Mouse (Mus musculus): ENCODE results near the gene Stard10. TPM values are rescaled to one million over a fixed set of nuclear protein-coding genes. Genes with fewer than 3 reads are reported as not detected.

Stard10 gene
- total and polyA plus RNA-seq, 3 experiments, result 53.1 to 113 (median 62.2) TPM

GRCm38 (mm10) chr7:101296252-101297022 lies 20.4 kb upstream of the Stard10 start:
- Histone ChIP-seq H3K79me2 (replicated peaks; ENCODE audit: control insufficient read depth, insufficient read depth, low read length) (no peaks in the 10 kb centered on the region), H3K9ac (ENCODE audit: low read depth, low read length) (no peak overlapping the region), H3K27me3 (ENCODE audit: control insufficient read depth, insufficient read depth, low read length) (no peaks in the 10 kb centered on the region), H3K4me1 (ENCODE audit: control insufficient read depth, insufficient read depth, low read length) (peaks cover 2% of the 10 kb centered on the region; the same call in 1 of the 2 replicates), H3K27ac (no peak overlapping the region), H3K36me3 (ENCODE audit: control insufficient read depth, insufficient read depth, low read length) (no peaks in the 10 kb centered on the region), H3K4me3 (no peak overlapping the region)
- TF ChIP-seq POLR2A (IDR thresholded peaks at IDR 0.05; ENCODE audit: insufficient read depth, low read depth, low read length), result no peak
- TF ChIP-seq EP300 (IDR thresholded peaks at IDR 0.05; ENCODE audit: insufficient read depth, low read depth, low read length), result no peak
- peak; percentile 34 for TF ChIP-seq CTCF (IDR thresholded peaks at IDR 0.05)
- intact Hi-C loops (cut with DNase I), result no loop called here
- WGBS, result 49% methylated on average over 35 of the region's 35 CpGs
- DNase-seq, result peak; percentile 58 to 62

GRCm38 (mm10) chr7:101297023-101297405 lies 19.9 kb upstream of the Stard10 start:
- TF ChIP-seq EP300 (IDR thresholded peaks at IDR 0.05; ENCODE audit: insufficient read depth, low read depth, low read length) (no peak), CTCF (IDR thresholded peaks at IDR 0.05) (no peak), POLR2A (IDR thresholded peaks at IDR 0.05; ENCODE audit: insufficient read depth, low read depth, low read length) (no peak)
- intact Hi-C loops (cut with DNase I), result no loop called here
- Histone ChIP-seq H3K79me2 (replicated peaks; ENCODE audit: control insufficient read depth, insufficient read depth, low read length) (no peaks in the 10 kb centered on the region), H3K4me1 (ENCODE audit: control insufficient read depth, insufficient read depth, low read length) (peaks cover 2% of the 10 kb centered on the region; the same call in 1 of the 2 replicates), H3K27me3 (ENCODE audit: control insufficient read depth, insufficient read depth, low read length) (no peaks in the 10 kb centered on the region), H3K27ac (no peak overlapping the region), H3K4me3 (no peak overlapping the region), H3K36me3 (ENCODE audit: control insufficient read depth, insufficient read depth, low read length) (no peaks in the 10 kb centered on the region), H3K9ac (ENCODE audit: low read depth, low read length) (no peak overlapping the region)
- DNase-seq, result no peak
- 72% methylated on average over 8 of the region's 8 CpGs for WGBS

- H3K27ac ChIP-seq, result no peak overlapping the region
- H3K4me3 ChIP-seq, result no peak overlapping the region
- H3K79me2 ChIP-seq (replicated peaks; ENCODE audit: control insufficient read depth, insufficient read depth, low read length), result no peaks in the 10 kb centered on the region
- H3K4me1 ChIP-seq (ENCODE audit: control insufficient read depth, insufficient read depth, low read length), result peaks cover 2% of the 10 kb centered on the region
- no peak overlapping the region for H3K9ac ChIP-seq (ENCODE audit: low read depth, low read length)
- no peaks in the 10 kb centered on the region for H3K36me3 ChIP-seq (ENCODE audit: control insufficient read depth, insufficient read depth, low read length)
- no peak for DNase-seq
- no peaks in the 10 kb centered on the region for H3K27me3 ChIP-seq (ENCODE audit: control insufficient read depth, insufficient read depth, low read length)
- no peak for TF ChIP-seq EP300 (IDR thresholded peaks at IDR 0.05; ENCODE audit: insufficient read depth, low read depth, low read length)
- 88% methylated on average over 3 of the region's 3 CpGs for WGBS
- intact Hi-C loops (cut with DNase I), result no loop called here
These were observed 18.5 kb upstream of the Stard10 start for GRCm38 (mm10) chr7:101298375-101298774.

- Histone ChIP-seq H3K36me3 (ENCODE audit: control insufficient read depth, insufficient read depth, low read length) (no peaks in the 10 kb centered on the region), H3K79me2 (replicated peaks; ENCODE audit: control insufficient read depth, insufficient read depth, low read length) (no peaks in the 10 kb centered on the region), H3K27me3 (ENCODE audit: control insufficient read depth, insufficient read depth, low read length) (no peaks in the 10 kb centered on the region), H3K9ac (ENCODE audit: low read depth, low read length) (peak overlapping the region; percentile 93), H3K4me1 (ENCODE audit: control insufficient read depth, insufficient read depth, low read length) (peaks cover 2% of the 10 kb centered on the region), H3K27ac (peak overlapping the region; percentile 84), H3K4me3 (peak overlapping the region; percentile 82)
- TF ChIP-seq EP300 (IDR thresholded peaks at IDR 0.05; ENCODE audit: insufficient read depth, low read depth, low read length) (no peak), CTCF (IDR thresholded peaks at IDR 0.05) (no peak), POLR2A (IDR thresholded peaks at IDR 0.05; ENCODE audit: insufficient read depth, low read depth, low read length) (no peak)
- DNase-seq, result no peak
- WGBS, result under 1% methylated on average over 30 of the region's 30 CpGs
- intact Hi-C loops (cut with DNase I), result loop anchor here (10.0 kb wide), 1 partner anchor 603 kb away; the partner anchor contains the start of genes Lamtor1 and Tomt
These were observed 15.5 kb upstream of the Stard10 start for GRCm38 (mm10) chr7:101301361-101301880.

- intact Hi-C loops (cut with DNase I), result loop anchor here (10.0 kb wide), 1 partner anchor 603 kb away; the partner anchor contains the start of genes Lamtor1 and Tomt
- WGBS, result 1% methylated on average over 39 of the region's 39 CpGs
- H3K9ac ChIP-seq (ENCODE audit: low read depth, low read length), result peak within 1 kb of the TSS; percentile 93
- H3K4me1 ChIP-seq (ENCODE audit: control insufficient read depth, insufficient read depth, low read length), result peaks cover 2% of the 10 kb centered on the region
- DNase-seq, result peak; percentile 95 to 96
- TF ChIP-seq EP300 (IDR thresholded peaks at IDR 0.05; ENCODE audit: insufficient read depth, low read depth, low read length) (peak; percentile 81; the same call in 1 of the 2 replicates), POLR2A (IDR thresholded peaks at IDR 0.05; ENCODE audit: insufficient read depth, low read depth, low read length) (peak; percentile 66; the same call in 1 of the 2 replicates), CTCF (IDR thresholded peaks at IDR 0.05) (peak; percentile 74)
- no peaks in the 10 kb centered on the region for H3K27me3 ChIP-seq (ENCODE audit: control insufficient read depth, insufficient read depth, low read length)
- no peaks in the 10 kb centered on the region for H3K79me2 ChIP-seq (replicated peaks; ENCODE audit: control insufficient read depth, insufficient read depth, low read length)
- peak within 1 kb of the TSS; percentile 82 for H3K4me3 ChIP-seq
- no peaks in the 10 kb centered on the region for H3K36me3 ChIP-seq (ENCODE audit: control insufficient read depth, insufficient read depth, low read length)
- H3K27ac ChIP-seq, result peak within 1 kb of the TSS; percentile 84
These were observed 14.9 kb upstream of the Stard10 start, which contains the start of gene Atg16l2 for GRCm38 (mm10) chr7:101301881-101302456. Atg16l2 (minus strand) TSS chr7:101302251.
